Mouse (Mus musculus) neural tube, embryonic 12.5 days (tissue): ENCODE measurements around the gene Tubg2. TPM values are rescaled to one million over a fixed set of nuclear protein-coding genes. Genes with fewer than 3 reads are reported as not detected.

Experiments used
- ATAC-seq: fragments of 200-750 bp; cut with Nextera tagmentation; 2 replicates; pipeline ENCODE4 v1.8.0; 2017; ENCODE audit warnings: low read depth, mild to moderate bottlenecking, moderate TSS enrichment, moderate library complexity; ENCODE audit not compliant: low FRiP score
- H3K27ac ChIP-seq: fragments of 300-500 bp; sonication (generic); 2 replicates; pipeline ENCODE4 v1.5.1; 2016
- H3K27me3 ChIP-seq: fragments of 300-500 bp; sonication (generic); replicated peaks from 2 replicates; pipeline ENCODE4 v1.6.1; 2016; ENCODE audit warnings: mild to moderate bottlenecking
- H3K36me3 ChIP-seq: fragments of 300-500 bp; sonication (generic); 2 replicates; pipeline ENCODE4 v1.6.1; 2016; ENCODE audit warnings: mild to moderate bottlenecking
- H3K4me1 ChIP-seq: fragments of 300-500 bp; sonication (generic); 2 replicates; pipeline ENCODE4 v1.6.1; 2016
- H3K4me2 ChIP-seq: fragments of 300-500 bp; sonication (generic); replicated peaks from 2 replicates; pipeline ENCODE4 v1.6.1; 2016; ENCODE audit warnings: mild to moderate bottlenecking
- H3K4me3 ChIP-seq: fragments of 300-500 bp; sonication (generic); 2 replicates; pipeline ENCODE4 v1.5.1; 2016
- H3K9ac ChIP-seq: fragments of 300-500 bp; sonication (generic); 2 replicates; pipeline ENCODE4 v1.6.1; 2016; ENCODE audit warnings: mild to moderate bottlenecking
- H3K9me3 ChIP-seq: fragments of 300-500 bp; sonication (generic); 2 replicates; pipeline ENCODE4 v1.6.1; 2016; ENCODE audit warnings: mild to moderate bottlenecking
- WGBS: fragments of 180-500 bp; shearing (Covaris S2); methylation state at CpG from one replicate; pipeline ENCODE4 v1.1.7; 2016; 5-methylcytosine and 5-hydroxymethylcytosine counted together
- polyA plus RNA-seq: library from polyadenylated mRNA; unstranded; fragments of >200 nt; fragmentation: Nextera tagmentation; extraction: Ambion mirVana; gene quantifications from 2 replicates; pipeline ENCODE4 v1.2.1, GENCODE M21; 2016

The Tubg2 gene
- polyA plus RNA-seq, 1 experiment from 2014 or later: 13.4 TPM

- H3K27ac ChIP-seq: no peak overlapping the region
- peaks cover 26% of the 10 kb centered on the region for H3K4me1 ChIP-seq
- no peaks in the 10 kb centered on the region for H3K36me3 ChIP-seq
- no peak for ATAC-seq
- no peak overlapping the region for H3K9ac ChIP-seq
- no peak overlapping the region for H3K4me3 ChIP-seq
- H3K4me2 ChIP-seq: no peak overlapping the region
- WGBS: 89% methylated on average over 27 of the region's 27 CpGs
- H3K9me3 ChIP-seq: no peaks in the 10 kb centered on the region
- H3K27me3 ChIP-seq: no peaks in the 10 kb centered on the region; the same call in 1 of the 2 replicates
Measured at GRCm38 (mm10) chr11:101186526-101187247, 31.0 kb downstream of the Tubg2 start.

- 92% methylated on average over 5 of the region's 5 CpGs for WGBS
- H3K9me3 ChIP-seq: no peaks in the 10 kb centered on the region
Measured at GRCm38 (mm10) chr11:101187541-101187940, 31.8 kb downstream of the Tubg2 start.

GRCm38 (mm10) chr11:101188166-101188805 lies 32.6 kb downstream of the Tubg2 start:
- H3K4me2 ChIP-seq: no peak overlapping the region
- no peak for ATAC-seq
- H3K27me3 ChIP-seq: no peaks in the 10 kb centered on the region; the same call in 1 of the 2 replicates
- H3K9me3 ChIP-seq: no peaks in the 10 kb centered on the region
- peaks cover 26% of the 10 kb centered on the region for H3K4me1 ChIP-seq
- no peaks in the 10 kb centered on the region for H3K36me3 ChIP-seq
- H3K27ac ChIP-seq: no peak overlapping the region
- H3K9ac ChIP-seq: no peak overlapping the region
- WGBS: 83% methylated on average over 11 of the region's 11 CpGs
- no peak overlapping the region for H3K4me3 ChIP-seq

More at GRCm38 (mm10) chr11:101187541-101187940, 31.8 kb downstream of the Tubg2 start:
- H3K4me2 ChIP-seq: no peak overlapping the region
- H3K4me1 ChIP-seq: peaks cover 26% of the 10 kb centered on the region
- H3K27me3 ChIP-seq: no peaks in the 10 kb centered on the region; the same call in 1 of the 2 replicates
- ATAC-seq: no peak
- no peak overlapping the region for H3K4me3 ChIP-seq
- no peak overlapping the region for H3K9ac ChIP-seq
- H3K27ac ChIP-seq: no peak overlapping the region
- H3K36me3 ChIP-seq: no peaks in the 10 kb centered on the region

GRCm38 (mm10) chr11:101189495-101190180 lies 33.9 kb downstream of the Tubg2 start:
- Histone ChIP-seq H3K4me1 (peaks cover 26% of the 10 kb centered on the region), H3K9ac (0 out of 2 replicates have a peak overlapping the region, but pooled peaks have one; percentile 17), H3K4me3 (no peak overlapping the region), H3K27me3 (no peaks in the 10 kb centered on the region), H3K27ac (peak overlapping the region; percentile 64; the same call in 1 of the 2 replicates), H3K36me3 (no peaks in the 10 kb centered on the region), H3K4me2 (peak overlapping the region; percentile 16; the same call in 1 of the 2 replicates), H3K9me3 (no peaks in the 10 kb centered on the region)
- peak; percentile 78; the same call in 1 of the 2 replicates for ATAC-seq
- WGBS: 13% methylated on average over 6 of the region's 6 CpGs

DNA sequence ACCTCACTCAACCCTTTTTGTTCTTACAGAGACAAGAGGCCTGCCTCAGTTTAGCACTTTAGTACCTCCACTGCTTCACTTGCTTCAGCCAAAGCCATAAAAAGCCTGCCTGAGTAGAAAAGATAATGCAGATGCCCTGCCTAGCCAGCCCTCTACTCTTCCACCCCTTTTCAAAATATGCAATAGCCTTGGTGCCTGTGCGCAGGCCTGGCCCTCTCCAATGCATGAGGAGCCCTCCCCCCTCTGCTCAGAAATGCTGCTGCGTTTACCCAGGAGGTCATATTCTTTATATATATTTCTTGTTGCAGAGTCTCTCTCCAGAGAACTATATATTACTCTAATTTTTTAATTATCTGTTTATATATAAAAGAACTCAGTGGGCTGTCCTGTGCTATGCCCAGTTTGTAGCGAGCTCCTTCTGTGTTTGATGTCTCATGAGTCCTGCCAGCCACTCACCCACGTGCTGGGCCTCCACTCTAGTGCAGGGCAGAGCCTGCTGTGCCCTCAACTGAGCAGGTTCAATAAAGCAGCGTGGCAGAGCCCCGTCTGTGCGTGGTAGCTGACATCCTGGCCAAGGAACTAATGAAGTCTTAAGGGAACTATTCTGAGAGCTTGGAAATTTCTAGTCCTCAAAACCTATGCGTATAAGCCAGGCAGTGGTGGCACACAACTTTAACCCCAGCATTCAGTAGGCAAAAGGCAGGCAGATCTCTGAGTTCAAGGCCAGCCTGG lies 34.6 kb downstream of the Tubg2 start:
- peak; percentile 27; the same call in 1 of the 2 replicates for ATAC-seq
- WGBS: 27% methylated on average over 8 of the region's 8 CpGs
- Histone ChIP-seq H3K4me2 (0 out of 2 replicates have a peak overlapping the region, but pooled peaks have one; percentile 9), H3K4me3 (no peak overlapping the region), H3K36me3 (0 out of 2 replicates have a peak, but pooled peaks cover 3% of the 10 kb centered on the region), H3K27me3 (no peaks in the 10 kb centered on the region), H3K9me3 (no peaks in the 10 kb centered on the region), H3K9ac (0 out of 2 replicates have a peak overlapping the region, but pooled peaks have one; percentile 33), H3K4me1 (peaks cover 26% of the 10 kb centered on the region), H3K27ac (peak overlapping the region; percentile 59)

DNA sequence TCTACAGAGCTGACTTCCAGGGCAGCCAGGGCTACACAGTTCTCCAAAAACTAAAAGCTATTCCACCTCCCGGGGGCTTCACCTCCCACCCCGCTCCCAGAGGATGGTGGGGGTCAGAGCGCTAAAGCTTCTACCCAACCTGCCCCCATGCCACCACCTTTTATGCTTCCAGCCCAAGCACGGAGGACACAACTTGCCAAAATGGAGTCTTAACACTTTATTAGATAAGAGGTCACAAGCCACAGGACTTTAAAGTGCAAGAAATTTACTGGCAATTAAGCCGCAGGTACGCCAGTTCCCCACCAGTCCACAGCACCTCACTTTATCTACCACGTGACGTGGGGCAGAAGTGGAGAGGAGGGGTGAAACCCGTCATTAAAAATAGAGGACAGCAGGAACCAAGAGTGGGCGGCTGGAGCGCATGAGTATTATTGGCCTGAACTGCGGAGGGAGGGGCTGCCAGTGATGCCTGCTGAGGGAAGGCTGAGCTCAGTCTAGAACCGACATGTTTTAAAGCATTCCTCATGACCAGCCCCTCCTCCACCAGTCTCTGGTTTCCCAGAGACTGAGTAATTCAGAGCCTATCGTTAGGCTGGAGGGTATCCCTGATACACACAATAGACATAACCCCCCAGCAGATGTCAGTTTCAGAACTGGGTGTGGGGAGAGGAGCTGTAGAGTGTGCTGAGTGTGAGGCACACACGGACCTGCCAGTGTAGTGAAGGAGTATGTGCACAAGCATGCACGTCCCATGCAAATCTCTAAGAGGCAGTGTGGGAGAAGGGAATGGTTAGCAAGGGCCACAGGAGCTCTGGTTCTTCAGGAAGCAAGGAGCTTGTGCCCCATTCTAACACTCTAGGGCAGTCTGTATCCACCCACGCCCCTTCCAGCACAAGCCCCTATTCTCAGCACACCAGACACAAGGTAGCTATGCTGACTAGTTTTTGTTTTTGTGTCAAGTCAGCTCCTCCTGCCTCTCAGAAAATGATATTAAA lies 35.5 kb downstream of the Tubg2 start:
- peaks cover 26% of the 10 kb centered on the region for H3K4me1 ChIP-seq
- ATAC-seq: no peak
- H3K9me3 ChIP-seq: no peaks in the 10 kb centered on the region
- no peaks in the 10 kb centered on the region for H3K27me3 ChIP-seq
- peaks cover 3% of the 10 kb centered on the region; the same call in 1 of the 2 replicates for H3K36me3 ChIP-seq
- H3K4me2 ChIP-seq: no peak overlapping the region
- 39% methylated on average over 17 of the region's 17 CpGs for WGBS
- 0 out of 2 replicates have a peak overlapping the region, but pooled peaks have one; percentile 33 for H3K9ac ChIP-seq
- H3K27ac ChIP-seq: no peak overlapping the region
- no peak overlapping the region for H3K4me3 ChIP-seq

GRCm38 (mm10) chr11:101191919-101192470 lies 36.3 kb downstream of the Tubg2 start:
- ATAC-seq: no peak
- Histone ChIP-seq H3K36me3 (peaks cover 3% of the 10 kb centered on the region; the same call in 1 of the 2 replicates), H3K27me3 (no peaks in the 10 kb centered on the region), H3K9me3 (no peaks in the 10 kb centered on the region), H3K27ac (no peak overlapping the region), H3K9ac (no peak overlapping the region), H3K4me2 (no peak overlapping the region), H3K4me3 (no peak overlapping the region), H3K4me1 (peaks cover 26% of the 10 kb centered on the region)
- 83% methylated on average over 4 of the region's 4 CpGs for whole genome bisulfite sequencing

DNA sequence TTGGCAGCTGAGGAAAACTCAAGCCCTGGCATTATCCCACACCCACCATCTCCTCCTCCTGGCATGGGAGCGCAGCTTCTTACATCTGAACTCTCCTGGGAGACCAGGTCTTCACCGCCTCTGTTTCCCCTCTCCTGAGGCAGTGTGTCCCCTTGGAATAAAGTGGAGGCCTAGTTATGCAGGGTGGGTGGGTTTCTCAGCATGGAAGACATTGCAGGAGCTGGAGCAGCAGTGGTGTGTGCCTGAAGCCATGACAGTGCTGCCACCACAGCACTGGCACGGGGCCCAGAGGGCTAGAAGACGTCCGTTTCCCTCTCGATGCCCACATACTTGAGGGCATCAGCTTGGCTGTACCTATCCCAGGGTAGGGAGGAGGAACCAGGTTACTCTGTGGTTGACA lies 36.9 kb downstream of the Tubg2 start:
- Histone ChIP-seq H3K4me3 (no peak overlapping the region), H3K4me2 (no peak overlapping the region), H3K27me3 (no peaks in the 10 kb centered on the region), H3K4me1 (peaks cover 26% of the 10 kb centered on the region), H3K36me3 (peaks cover 3% of the 10 kb centered on the region; the same call in 1 of the 2 replicates), H3K27ac (no peak overlapping the region; the same call in 1 of the 2 replicates), H3K9ac (no peak overlapping the region), H3K9me3 (no peaks in the 10 kb centered on the region)
- ATAC-seq: no peak
- 95% methylated on average over 6 of the region's 6 CpGs for WGBS

GRCm38 (mm10) chr11:101193076-101193475 lies 37.4 kb downstream of the Tubg2 start:
- H3K4me2 ChIP-seq: no peak overlapping the region
- no peak overlapping the region for H3K4me3 ChIP-seq
- no peaks in the 10 kb centered on the region for H3K27me3 ChIP-seq
- peaks cover 5% of the 10 kb centered on the region; the same call in 1 of the 2 replicates for H3K36me3 ChIP-seq
- H3K4me1 ChIP-seq: peaks cover 26% of the 10 kb centered on the region
- no peak for ATAC-seq
- H3K27ac ChIP-seq: no peak overlapping the region
- H3K9ac ChIP-seq: no peak overlapping the region
- WGBS: 86% methylated on average over 7 of the region's 7 CpGs
- no peaks in the 10 kb centered on the region for H3K9me3 ChIP-seq

DNA sequence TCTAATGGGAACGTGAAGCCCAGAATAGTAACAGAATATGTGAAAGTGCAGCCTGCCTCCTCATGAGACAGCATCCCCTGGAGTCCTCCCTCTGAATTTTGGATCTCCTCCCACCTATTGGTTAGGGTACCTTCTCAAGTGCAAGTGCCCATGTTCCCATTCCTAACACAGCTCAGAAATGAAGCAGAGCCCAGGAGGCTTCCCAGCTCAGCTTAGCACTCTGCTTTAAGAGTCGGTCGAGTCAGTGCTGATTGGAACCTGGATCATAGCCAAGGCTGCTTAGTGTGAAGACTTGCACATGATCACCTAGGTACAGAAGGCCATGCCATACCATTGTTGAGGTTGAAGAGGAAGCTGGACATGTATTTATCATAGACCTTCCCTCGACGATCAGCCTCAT lies 38.4 kb downstream of the Tubg2 start:
- Histone ChIP-seq H3K36me3 (peaks cover 9% of the 10 kb centered on the region; the same call in 1 of the 2 replicates), H3K27ac (no peak overlapping the region), H3K4me3 (no peak overlapping the region), H3K4me1 (peaks cover 25% of the 10 kb centered on the region), H3K4me2 (no peak overlapping the region), H3K9ac (no peak overlapping the region), H3K27me3 (no peaks in the 10 kb centered on the region), H3K9me3 (no peaks in the 10 kb centered on the region)
- WGBS: 93% methylated on average over 5 of the region's 5 CpGs
- no peak for ATAC-seq
